Mouse (Mus musculus) right cerebral cortex, postnatal 36 days (tissue): ENCODE measurements around the gene Olfr905.

Experiments
- DNase-seq, 2 experiments: peaks; one replicate each; pipeline ENCODE4 v3.0.0; 2022; ENCODE audit warnings: low spot score in 2 of 2, mixed read lengths in 1 of 2

The Olfr905 gene

GRCm38 (mm10) chr9:38470807-38471206 lies at the start of gene Olfr905:
TSS of gene Olfr905 (plus strand) at chr9:38471107.
- no peak for DNase-seq

GRCm38 (mm10) chr9:38423801-38424200 lies 47.1 kb upstream of the Olfr905 start:
- DNase-seq = no peak

GRCm38 (mm10) chr9:38427026-38427425 lies 43.9 kb upstream of the Olfr905 start:
- DNase-seq = no peak

- DNase-seq = no peak
Observed at GRCm38 (mm10) chr9:38429155-38429554, 41.8 kb upstream of the Olfr905 start, which contains the start of gene Olfr901. TSS of gene Olfr901 (plus strand) at chr9:38429455.

GRCm38 (mm10) chr9:38447352-38447751 lies 23.6 kb upstream of the Olfr905 start, which contains the start of gene Olfr902:
TSS of gene Olfr902 (plus strand) at chr9:38447652.
- DNase-seq = no peak

- no peak for DNase-seq
Observed at GRCm38 (mm10) chr9:38462844-38463243, 8.1 kb upstream of the Olfr905 start, which contains the start of gene Olfr904. TSS of gene Olfr904 (plus strand) at chr9:38463144.

- no peak for DNase-seq
Observed at GRCm38 (mm10) chr9:38486785-38487184, 15.9 kb downstream of the Olfr905 start, which contains the start of gene Olfr906. TSS of gene Olfr906 (plus strand) at chr9:38487085.

- no peak for DNase-seq
Observed at GRCm38 (mm10) chr9:38495501-38495900, 24.6 kb downstream of the Olfr905 start, which contains the start of gene Olfr907. TSS of gene Olfr907 (plus strand) at chr9:38495801.

- no peak for DNase-seq
Observed at GRCm38 (mm10) chr9:38512353-38512752, 41.4 kb downstream of the Olfr905 start.

- DNase-seq = no peak
Observed at GRCm38 (mm10) chr9:38521280-38521679, 50.4 kb downstream of the Olfr905 start, which contains the start of gene Olfr911-ps1. TSS of gene Olfr911-ps1 (plus strand) at chr9:38521580.
